Mouse (Mus musculus) testis, postnatal 14 days (tissue): ENCODE data around the gene Fgfr2.
A peak's percentile ranks its signal among the peaks of the same experiment; 100 is the strongest.

Source experiments
- DNase-seq: peaks from one replicate; pipeline ENCODE4 v3.0.0; 2021; ENCODE audit warnings: low spot score

Gene Fgfr2

DNA sequence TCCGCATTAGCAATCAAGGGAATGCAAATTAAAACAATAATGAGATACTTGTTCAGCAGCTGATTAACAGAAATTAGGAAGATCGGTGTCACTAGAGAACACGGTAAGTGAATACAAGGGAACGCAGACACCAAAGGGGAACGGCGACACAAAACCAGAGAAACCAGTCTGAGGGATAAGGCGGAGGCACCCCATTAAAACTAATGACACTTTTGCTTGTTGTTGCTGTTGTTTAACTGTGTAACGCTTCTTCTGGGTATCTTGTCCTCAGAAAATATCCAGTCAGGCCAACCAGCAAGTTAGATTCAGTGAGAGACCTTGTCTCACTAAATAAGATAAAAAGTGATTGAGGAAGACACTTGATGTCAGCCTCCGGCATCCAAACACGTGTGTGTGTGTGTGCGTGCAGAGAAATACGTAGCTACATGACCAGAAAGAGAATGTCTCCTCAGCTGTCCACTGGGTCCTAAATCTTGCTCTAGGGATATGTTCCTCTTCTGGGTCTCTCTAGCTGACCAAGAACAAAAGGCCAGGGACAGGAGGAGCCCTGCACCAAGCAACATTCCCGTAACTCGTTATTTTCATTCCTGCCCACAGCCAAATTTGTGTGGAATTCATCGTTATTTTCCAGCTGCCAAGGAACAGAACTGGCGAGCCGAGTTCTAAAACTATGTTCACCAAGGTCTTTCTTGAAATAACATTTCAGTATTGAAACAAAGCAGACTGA is 2901.3 kb downstream of the Fgfr2 start:
- DNase-seq = peak; percentile 54

DNA sequence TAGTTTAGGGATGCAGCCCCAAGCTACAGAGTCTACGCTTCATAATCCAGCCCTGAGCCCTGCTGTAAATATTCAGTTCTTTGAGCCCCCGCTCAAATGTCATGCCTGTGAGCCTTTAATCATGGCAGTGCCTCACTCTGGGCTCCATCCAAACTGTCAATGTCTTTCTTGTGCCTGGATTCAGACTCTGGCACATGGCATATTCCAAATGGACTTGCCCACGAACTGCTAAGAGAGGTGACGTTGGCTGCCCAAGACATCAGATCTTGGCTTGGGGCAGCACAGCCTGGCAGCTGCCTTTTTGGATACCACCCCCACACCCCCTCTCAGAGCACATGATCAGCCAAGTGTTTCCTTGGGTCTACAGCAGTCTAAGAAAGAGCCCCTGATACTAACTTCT is 2902.5 kb downstream of the Fgfr2 start:
- no peak for DNase-seq

DNA sequence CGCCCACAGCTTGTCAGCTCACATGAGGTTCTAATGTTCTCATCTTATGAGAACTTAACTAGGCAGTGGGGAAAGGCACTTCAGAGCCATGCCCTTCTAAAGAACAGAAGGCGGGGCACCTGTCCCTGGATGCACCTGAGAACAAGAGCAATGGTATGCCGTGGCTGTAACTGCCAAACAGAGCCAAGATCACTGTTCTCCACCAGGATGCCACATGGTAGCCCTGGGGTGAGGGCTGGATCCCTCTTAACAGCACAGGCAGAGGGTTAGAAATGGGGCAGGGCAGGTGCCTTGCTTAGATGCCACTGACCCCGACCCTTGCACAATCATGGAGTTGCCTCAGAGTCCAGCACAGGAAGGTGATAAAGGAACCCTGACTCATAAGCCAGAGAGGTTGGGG is 2903.3 kb downstream of the Fgfr2 start:
- DNase-seq = no peak

DNA sequence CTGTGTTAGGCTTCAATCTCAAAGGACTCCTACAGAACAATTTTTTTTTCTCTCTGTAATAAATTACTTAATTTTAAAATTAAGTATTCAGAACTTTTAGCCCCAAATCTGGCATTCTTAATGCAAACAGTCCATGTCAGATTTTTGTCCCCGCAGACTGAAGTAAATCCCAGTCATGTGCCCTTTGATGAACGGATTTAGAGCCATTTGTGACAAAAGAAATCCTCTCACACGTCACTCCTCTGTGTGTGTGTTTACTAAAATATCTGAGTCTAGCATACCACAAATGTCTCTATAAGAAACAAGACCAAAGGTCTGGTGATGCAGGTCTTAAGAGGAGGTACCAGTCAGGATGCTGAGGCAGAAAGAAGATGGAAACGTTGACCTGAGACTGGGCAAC is 2906.9 kb downstream of the Fgfr2 start:
- no peak for DNase-seq

GRCm38 (mm10) chr7:130215348-130216252 is 2907.6 kb downstream of the Fgfr2 start:
- DNase-seq = no peak

DNA sequence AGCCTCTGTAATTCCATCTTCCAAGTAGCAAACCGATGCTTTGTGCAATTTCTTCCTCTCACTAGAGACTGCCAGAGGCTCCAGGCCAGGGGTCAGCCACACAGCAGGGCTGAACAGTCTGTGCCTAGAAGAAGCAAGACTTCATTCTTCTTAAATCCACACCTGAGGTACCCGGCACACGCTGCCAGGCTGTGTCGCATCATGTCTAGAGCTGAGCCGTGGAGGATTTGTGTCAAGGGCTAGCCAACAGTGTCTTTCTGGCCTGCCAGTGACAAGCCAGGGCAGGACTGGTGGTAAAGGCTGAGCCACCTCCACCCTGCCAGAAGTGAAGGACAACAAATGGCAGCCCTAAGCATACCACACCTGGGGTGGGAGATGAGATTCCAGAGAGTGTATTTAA is 2910.0 kb downstream of the Fgfr2 start:
- no peak for DNase-seq

- no peak for DNase-seq
Measured at GRCm38 (mm10) chr7:130211411-130211810, 2911.7 kb downstream of the Fgfr2 start.

- no peak for DNase-seq
Measured at GRCm38 (mm10) chr7:130208601-130209000, 2914.5 kb downstream of the Fgfr2 start.

- DNase-seq = no peak
Measured at GRCm38 (mm10) chr7:130206181-130206582, 2917.0 kb downstream of the Fgfr2 start.

DNA sequence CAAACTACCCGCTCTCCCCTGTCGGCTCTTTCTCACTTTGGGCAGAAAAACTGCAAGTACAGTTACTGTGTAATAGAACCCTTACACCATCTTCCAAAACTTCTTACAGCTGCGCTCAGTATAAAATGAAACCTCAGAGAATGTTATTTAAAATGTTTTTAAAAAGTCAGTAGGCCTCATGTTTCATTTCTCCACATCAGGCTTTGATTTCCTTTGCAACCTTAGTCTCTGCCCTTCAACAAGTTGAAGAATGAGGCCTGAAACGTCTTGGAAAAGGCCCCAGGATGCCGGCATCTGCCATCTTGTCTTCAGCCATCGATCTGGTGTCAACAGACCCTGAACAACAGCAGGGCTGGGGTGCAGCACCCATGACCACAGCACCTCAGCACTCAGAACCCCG is 2918.0 kb downstream of the Fgfr2 start:
- DNase-seq = no peak

DNA sequence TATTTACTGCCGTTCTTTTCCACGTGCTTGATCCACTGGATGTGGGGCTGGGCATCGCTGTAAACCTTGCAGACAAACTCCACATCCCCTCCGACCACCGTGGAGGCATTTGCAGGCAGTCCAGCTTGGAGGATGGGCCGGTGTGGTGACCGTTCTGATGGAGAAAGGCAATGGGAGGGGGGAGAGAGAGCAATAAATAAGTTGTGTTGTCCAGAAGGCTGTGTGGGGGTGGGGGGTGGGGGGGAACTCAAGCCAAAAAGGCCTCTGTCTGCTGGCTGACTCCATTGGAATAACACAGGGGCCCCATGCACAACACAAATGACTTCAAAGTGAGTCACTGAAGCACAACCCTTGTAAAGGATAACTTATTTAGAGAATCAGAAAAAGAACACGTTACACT is 2922.1 kb downstream of the Fgfr2 start:
- DNase-seq = no peak

DNA sequence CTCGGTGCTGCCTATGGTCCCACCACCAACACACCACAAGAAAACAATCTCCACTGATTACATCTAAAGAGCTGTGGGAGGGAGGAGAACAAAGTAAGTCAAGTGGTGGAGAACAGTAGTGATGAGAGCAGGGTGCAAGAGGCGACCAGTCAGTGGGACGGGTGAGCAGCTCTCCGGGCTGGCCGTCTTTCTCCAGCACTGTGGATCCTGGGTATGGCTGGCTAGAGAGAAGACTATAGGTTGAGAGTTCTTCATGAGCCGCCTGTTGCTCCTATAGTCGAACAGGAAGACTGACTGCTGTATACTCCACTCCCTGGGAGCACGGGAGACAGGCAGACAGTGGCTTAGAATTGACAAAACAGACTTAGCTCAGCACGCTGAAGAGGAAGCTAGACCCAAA is 2923.2 kb downstream of the Fgfr2 start:
- no peak for DNase-seq

GRCm38 (mm10) chr7:130199317-130199716 is 2923.8 kb downstream of the Fgfr2 start:
- DNase-seq = no peak

DNA sequence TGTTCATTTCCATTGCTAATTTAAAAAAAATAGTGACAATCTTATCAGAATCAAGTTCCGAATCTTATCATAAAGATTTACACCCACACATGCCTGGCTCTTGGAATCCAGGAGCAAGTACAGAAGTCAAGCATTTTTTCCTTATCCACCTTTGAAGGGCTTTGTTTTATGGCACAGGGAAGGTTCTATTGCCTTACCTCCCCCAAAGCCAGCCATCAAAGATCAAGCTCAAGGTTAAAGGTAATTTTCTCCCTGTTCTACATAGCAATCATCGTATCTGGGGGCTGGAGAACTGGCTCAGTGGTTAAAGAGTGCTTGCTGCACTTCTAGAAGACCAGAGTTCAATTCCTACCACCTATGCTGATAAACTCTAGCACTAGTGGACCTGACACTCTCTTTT is 2928.1 kb downstream of the Fgfr2 start:
- no peak for DNase-seq

DNA sequence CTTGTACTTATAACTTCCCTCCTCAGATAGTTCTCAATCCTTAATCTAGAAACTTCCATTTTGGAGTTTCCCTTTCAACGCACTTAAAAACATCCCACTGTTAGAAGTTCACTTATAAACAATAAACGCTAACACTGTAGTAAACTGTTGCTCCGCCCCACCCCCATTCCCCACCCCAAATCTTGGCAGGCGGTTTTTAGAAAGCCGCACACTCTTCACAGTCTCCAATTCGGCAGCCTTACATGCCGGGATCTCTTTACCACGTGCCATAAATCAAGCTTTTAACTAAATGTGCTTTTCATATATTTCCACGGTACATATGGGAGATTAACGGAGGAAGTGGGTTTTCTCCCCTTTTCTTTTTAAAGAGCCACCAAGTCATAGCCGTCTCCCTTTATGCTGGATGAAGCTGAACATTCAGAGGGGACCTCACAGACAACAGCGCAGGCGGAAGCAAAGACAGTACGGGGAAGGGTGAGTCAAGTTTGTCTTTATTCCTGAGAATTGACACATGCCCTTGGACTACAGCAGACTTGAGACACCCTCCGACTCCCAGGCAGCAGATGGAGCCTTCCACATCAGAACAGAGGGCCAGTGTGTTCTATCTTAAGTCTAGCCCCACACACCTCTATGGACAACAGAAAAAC is 2932.7 kb downstream of the Fgfr2 start:
- DNase-seq = no peak

GRCm38 (mm10) chr7:130189901-130190300 is 2933.2 kb downstream of the Fgfr2 start:
- DNase-seq = no peak

DNA sequence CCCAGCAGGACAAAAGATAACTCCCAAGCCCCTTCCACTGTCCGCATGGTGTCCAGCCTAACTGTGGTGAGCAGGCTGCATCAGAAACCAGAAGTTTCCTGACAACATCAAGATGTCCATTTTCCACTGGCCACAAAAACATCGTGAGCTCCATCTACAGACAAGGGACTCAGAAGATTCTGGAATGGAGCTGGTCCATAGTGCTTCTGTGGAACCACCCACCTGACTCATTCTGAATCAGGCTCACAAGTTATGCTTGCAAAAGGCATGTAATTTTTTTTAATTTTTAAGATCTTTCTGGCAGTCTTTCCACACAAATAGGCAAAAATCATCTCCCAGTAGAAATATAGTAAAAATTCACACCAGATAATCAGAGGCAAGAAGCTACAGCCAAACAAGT is 2935.0 kb downstream of the Fgfr2 start:
- DNase-seq = no peak

DNA sequence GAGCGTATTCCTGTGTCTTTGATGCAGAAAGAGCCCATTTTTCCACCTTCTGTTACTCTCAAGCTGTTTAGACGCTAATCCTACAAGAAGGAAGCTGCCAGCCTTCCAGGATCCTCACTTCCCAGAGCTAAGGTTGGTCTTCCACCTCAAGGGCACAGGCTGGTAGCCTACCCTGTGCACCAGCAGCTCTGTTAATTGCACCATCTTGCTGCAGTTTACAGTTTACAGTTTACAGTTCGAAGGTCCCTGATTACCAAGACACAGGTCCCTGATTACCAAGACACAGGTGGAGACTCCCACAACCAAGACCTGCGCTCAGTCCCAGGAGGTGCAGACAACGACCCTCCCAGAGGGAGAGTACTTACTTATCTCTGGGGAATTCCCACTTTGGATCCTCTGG is 2938.3 kb downstream of the Fgfr2 start:
- no peak for DNase-seq

- no peak for DNase-seq
Measured at GRCm38 (mm10) chr7:130183960-130184359, 2939.2 kb downstream of the Fgfr2 start.

DNA sequence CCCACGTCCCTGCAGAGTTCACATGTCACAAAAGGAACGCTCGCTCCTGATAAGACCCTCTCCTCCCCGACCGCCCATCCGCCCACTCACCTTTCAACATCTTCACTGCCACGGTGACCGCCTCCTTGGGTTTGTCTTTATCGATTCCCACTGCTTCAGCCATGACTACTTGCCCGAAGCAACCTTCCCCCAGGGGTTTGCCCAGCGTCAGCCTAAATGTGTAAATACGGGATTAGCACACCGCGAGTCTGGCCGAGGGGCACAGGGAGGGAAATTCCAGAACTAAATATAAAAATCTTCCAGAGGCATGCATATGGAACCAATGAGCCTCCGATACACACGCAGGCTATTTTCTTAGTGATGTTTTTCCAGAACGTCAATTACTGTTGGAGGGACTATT is 2940.6 kb downstream of the Fgfr2 start:
- no peak for DNase-seq

GRCm38 (mm10) chr7:130178991-130179390 is 2944.2 kb downstream of the Fgfr2 start:
- DNase-seq = no peak

DNA sequence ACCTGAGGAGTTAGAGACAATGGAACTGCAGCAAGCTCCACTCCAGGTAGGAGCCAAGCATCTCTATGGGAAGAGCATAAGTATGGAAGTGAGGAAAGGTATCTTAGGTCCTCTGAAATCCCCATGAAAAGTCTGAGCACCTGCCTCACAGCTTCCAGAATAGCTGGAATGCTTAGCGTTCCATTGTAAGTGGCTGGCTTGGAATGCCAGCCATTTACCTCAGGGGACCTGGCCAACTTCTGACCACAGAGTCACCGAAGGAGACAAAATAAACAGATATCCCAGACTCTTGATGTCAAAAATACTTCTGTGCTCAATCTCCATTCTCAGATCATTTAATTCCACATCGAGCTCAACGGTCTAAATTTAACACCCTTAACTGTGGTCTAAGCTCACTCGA is 2946.1 kb downstream of the Fgfr2 start:
- no peak for DNase-seq

GRCm38 (mm10) chr7:130174525-130174924 is 2948.6 kb downstream of the Fgfr2 start:
- DNase-seq = peak; percentile 40
